Mouse (Mus musculus) mouse trophoblast stem cell (cell line): ENCODE measurements around the gene Shkbp1.

Experiments used
- in situ Hi-C, 2 experiments: fragments of 300-500 bp; cut with MseI, MboI; formaldehyde crosslinking; loops; 2 replicates in 1 of 2; 3 replicates in 1 of 2; pipeline ENCODE4 v1.15.1; 2025

Shkbp1 gene

DNA sequence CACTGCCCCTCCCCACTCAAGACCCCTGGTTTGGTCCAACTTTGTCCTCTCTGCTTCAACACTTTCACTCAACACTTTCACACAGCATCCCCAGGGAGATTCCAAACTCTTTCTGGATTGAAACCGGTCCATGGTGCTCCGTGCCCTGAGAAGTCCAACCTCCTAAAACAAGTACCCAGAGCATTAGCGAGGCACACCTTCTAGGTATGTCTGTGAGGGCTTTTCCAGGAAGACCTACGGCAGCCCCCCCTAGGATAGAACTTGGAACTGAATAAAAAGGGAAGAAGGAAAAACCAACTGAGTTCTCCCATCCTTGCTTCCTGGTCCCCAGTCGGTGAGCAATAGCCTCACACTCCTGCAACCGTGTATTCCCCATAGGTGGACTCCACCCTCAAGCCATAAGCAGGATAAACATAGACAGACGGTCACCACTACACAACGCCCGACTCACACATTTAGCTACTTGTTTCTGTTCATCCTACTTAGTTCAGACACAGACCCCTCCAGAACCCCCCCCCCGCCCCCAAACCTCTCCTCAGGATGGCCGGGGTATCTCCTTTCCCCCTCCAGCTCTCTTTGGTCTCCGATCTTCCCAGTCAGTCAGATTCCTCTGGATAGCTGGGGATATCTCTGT, 44.1 kb downstream of the Shkbp1 start:
- in situ Hi-C loops = no loop called here

DNA sequence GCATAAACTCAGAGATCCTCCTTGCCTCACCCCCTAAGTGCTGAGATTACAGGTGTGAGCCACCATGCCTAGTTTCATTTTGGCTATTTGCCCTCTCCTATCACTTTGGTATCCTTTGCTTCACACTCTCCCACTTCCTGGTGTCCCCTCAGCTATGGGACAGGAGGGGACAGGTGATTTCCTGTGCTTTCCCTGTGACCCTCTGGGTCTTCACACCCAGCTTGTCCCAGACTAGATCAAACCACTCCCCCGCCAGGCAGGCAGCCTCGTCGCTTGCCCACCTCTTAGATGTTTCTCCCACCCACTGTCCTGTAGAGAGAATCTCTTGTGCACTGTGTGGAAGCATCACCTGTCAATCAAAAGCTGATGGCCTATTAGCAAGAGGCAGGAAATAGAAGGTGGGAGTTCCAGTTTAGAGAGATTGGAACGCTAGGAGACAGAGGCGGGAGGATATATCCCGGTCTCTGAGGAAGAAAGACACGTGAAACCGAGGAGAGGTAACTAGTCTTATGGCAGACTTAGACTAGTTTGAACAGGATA, 44.8 kb downstream of the Shkbp1 start:
- in situ Hi-C loops = no loop called here

DNA sequence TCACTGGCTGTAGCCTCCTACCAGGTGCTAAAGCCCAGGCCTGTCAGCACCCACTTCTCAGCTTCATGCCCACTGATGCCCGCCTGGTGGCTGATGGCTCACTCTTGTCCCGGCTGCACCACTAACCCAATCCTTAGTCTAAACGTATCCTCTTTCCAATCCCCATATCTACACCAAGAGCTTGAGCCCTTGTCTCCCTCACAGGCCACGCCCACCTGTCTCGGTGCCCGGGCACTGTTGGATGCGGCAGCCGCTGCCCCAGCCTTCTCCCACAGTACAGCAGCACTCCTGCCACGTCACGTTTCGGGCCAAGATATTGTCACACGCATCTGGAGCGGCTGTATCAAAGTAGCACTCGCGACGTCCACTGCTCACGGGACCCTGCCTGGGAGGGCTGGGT, 45.5 kb downstream of the Shkbp1 start:
- in situ Hi-C loops = no loop called here

DNA sequence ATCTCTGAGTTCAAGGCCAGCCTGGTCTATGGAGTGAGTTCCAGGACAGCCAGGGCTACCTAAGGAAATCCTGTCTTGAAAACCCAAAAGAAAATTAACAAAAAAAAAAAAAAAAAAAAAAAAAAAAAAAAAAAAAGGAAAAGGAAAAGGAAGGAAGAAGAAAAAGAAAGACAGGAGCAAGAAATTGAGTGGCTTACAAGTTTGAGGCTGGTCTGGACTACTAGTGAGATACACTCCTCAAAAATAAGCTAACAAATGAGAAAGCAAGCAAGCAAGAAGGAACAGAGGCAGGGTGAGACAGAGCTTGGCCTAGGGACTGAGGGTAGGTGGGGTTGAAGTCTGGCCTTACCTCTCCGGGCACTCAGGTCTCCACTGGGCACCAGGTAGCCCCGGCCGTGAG, 46.0 kb downstream of the Shkbp1 start:
- in situ Hi-C loops = no loop called here

DNA sequence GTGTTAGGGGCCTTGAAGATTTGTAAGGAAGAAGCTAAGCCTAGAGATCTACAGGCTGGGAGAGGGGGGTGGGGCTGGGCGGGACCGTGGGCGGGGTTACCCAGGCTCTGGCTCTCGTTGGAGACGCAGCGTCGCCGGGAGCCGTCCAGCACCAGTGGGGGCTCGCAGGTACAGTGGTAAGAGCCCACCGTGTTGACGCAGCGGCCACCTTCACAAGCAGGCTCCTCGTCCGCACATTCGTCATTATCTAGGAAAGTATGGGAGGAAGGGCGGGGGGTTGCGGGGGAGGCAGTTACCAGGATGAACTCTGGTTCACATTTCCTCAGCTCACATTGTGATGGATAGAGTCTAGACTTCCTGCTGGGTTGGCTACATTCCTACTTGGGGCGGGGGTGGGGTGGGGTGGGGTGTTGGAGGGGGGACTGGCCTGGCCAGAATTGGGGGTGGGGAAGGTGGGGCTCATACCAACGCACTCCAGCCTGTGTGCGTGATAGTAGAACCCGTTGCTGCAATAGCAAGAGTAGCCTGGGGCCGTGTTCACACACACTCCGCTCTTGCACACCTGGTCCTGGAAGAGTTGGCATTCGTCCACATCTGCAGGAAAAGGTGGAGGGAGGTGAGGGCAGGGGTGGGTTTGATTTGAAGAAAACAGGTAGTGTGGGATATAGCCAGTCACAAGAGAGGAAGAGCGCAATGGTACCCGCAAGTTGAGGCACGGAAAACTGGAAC, 46.8 kb downstream of the Shkbp1 start:
- in situ Hi-C loops = no loop called here

DNA sequence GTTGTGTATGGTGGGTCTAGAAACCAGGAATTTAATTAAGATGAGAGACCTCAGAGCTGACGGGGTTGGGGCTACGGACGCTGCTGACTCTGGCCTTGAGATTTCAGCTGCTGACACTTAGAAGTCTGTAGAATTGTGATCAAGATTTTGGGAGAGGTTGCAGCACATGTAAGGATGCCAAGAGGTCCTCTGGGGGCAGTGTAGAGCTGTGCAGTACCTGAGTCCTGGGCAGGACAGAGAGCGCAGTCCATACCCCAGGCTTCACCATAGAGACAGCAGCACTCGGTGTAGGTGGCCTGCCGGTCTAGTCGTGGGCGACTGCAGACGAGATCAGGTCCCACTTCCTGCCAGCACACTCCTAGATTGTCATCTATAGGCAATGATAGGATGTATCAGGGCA, 48.3 kb downstream of the Shkbp1 start:
- in situ Hi-C loops = no loop called here

DNA sequence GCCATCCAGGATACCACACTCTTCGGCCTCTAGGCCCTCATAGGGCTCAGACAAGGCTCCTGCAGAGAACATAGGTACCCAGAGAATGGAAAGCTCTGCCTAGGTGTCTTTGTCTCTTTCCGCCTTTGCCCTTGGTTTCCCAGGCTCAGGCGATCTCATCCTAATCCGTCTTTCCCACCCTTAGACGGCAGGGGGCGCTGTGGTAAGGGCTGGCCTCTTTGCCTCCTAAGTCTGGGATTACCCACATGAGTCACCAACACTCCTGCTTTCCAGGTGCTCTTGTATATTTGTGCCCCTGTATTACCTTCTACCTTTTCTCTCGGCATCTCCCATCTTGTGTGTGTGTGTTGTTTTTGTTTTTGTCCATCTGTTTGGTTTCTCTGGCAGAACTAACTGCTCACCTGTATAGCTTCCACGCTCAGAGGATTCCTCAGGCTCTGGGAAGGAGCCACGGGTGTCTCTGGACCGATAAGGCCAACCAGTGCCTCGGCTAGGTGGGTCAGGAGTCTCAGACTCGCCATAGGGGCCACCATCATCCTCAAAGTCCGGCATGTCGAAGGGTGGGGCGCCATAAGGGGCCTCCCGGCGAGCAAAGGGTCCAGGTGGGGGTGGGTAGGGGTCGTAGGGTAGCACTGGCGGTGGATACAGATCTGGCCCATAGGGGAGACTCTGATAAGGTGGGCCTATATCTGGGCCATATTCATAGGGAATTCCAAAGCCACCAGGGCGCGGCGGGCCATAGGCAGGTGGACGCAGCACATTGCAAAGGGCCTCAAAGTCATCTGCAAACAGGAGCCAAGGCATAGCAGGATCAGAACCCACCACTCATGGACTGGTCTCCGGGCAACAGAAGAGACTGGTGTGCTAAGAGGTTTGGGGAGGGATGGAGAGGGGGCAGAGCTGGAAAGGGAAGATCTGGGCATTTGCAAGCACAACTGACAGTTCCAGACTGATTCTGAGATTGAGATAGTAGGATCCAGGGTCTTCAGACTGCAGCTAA, 49.4 kb downstream of the Shkbp1 start:
- in situ Hi-C loops = no loop called here

DNA sequence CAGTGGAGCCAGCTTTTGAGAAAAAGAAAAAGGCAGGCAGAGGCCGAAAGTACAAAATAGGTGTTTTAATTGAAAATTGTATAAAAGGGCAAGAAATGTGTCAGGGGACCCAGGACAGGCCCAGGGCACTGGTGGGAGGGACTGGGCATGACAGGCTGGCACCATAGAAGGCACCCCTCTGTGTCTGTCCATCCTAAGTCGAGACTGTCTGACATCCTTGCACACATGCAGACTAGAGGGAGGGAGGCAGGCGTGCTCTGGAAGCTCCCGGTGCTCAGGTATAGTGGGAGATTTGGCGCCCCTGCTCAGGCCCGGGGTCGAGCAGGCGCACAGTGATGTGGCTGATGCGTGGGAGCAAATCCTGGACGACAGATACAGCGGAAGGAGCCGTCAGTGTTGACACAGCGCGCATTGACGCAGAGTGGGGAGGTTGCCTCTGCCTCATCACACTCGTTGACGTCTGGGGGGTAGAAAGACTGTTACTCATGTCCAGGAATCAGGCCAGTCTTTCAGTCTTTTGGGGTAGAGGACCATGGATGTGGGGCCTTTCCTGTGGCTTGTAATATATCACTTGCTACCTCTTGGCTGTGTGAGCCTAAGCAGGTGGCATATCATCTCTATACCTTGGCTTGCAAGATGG, 50.6 kb downstream of the Shkbp1 start:
- in situ Hi-C loops = no loop called here

DNA sequence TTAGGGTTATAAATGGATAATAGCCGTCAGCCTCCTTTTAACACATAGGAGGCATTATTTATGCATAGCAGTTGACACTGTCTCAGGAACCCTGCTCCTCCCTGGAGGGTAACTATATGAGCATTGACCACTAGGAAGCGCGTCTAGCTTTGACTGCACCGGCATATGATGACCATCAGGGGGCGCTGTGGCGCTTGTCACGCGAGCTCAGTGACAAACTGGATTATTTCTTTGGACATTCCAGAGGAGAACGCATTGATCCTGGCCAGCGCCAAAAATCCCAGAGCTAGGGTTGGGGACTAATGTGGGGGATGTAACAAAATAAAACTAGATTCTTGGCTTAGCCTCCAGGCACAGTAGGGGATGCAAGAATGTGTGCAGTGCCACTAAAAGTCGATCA, 53.6 kb downstream of the Shkbp1 start:
- in situ Hi-C loops = loop anchor here in 1 of 2 experiments (5.0 kb wide), 1 partner anchor 85 kb away; no protein-coding TSS in a partner anchor

DNA sequence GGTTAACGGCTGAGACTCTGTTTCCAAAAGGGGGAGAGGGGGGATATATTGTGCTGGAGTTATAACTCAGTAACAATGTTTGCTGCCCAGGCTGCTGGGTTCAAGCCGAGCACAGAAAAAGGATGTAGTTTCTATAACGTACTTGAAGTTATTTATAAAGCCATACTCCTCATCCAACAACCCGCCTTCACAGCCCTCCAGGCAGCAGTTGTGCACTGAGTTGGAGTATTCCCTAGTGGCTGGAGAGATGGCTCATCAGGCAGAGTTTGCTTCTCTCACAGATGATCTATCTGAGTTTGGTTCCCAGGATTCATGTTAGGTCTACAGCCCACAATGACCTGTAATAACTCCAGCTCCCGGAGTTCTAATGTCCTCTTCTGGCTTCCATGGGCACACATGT, 55.0 kb downstream of the Shkbp1 start:
- in situ Hi-C loops = loop anchor here in 1 of 2 experiments (5.0 kb wide), 1 partner anchor 86 kb away; no protein-coding TSS in a partner anchor

DNA sequence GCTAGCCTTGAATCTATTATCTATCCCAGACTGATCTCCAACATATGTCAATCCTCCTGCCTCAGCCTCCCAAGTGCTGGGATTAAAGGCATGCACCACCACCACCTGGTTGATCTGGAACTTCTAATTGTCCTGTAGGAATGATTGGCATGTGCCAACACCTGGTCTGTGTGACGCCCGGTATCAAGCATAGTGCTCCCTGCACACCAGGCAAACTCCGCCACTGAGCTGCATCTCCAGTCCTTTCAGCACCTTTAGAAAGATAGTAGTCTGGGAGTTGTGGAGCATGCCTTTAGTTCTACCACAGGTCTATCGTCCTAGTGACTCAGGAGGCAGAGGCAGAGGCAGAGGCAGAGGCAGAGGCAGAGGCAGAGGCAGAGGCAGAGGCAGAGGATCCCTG, 55.5 kb downstream of the Shkbp1 start:
- in situ Hi-C loops = loop anchor here in 1 of 2 experiments (5.0 kb wide), 1 partner anchor 87 kb away; no protein-coding TSS in a partner anchor

DNA sequence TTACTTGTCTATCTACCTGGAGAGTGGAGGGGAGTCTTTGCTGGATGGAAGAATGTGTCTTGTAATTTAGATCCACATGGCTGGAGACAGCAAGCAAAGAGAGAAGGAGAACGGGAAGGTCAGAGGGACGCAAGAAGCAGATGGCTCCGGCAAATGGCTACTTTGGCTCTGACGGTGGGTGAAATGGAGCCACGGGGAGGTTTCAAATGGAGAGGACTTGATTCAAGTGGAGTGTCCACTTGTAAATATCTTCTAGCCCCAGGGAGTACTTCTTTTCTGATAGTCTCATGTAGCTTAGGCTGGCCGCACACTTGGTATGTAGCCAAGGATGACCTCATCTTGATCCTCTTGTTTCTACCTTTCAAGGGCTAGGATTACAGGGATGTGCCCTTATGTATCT, 57.0 kb downstream of the Shkbp1 start:
- in situ Hi-C loops = no loop called here

DNA sequence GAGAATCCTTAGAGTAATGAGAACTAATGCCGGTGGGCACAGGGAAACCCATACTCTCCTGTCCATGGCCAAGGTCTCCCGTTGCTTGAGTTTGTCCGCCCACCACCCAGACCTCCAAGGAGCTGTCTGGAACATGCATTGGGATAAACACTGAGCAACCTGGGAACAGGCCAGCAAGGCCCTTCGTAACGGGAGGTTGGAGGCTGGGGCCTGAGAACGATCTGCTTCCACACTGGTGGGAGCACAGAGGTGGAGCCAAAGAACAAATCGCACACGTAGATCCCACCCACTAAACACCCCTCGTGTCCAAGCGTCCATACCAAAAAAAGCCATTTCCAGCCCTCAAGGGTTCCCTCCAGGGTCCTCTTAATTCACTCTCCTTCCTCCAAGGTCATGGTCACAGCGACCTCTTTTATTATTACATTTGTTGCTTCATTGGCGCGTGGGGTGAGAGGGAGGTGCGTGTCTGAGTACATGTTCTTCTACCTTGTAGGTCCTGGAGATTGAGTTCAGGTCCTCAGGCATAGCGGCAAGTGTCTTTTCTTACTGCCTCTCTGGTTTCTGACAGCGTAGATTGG, 57.7 kb downstream of the Shkbp1 start:
- in situ Hi-C loops = no loop called here

DNA sequence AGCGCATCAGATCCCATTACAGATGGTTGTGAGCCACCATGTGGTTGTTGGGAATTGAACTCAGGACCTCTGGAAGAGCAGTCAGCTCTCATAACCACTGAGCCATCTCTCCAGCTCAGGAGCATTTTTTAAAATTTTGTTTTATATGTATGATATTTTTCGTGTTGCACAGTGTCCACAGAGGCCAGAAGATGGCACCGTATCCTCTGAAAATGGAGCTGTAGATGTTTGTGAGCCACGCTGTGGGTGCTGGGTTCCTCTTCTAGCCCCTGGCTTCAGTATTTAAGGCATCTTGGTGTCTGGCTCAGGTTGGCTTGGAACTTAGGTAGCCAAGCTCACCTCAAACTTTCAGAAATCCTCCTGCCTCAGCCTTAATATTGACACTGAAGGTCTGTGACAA, 59.3 kb downstream of the Shkbp1 start:
- in situ Hi-C loops = no loop called here

DNA sequence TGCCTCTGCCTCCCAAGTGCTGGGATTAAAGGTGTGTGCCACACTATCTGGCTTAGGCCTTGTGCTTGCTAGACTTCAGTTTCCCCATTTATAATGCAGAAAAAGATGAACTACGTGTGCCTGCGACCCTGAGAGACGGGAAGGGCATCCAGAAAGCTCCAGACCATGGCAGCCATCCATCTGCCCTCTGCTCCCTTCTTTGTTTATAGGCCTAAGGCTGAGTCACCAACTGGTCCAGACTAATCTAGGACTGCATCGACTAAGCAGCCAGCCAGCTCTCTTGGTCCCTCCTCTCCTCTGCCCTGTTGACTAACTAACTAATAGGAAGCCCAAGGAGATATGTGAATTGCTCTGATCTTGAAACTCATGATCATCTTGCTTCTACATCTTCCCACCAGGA, 59.9 kb downstream of the Shkbp1 start:
- in situ Hi-C loops = no loop called here
